Mouse (Mus musculus) spleen, postnatal 14 days (tissue): ENCODE results near the gene Resp18.

Experiments
- DNase-seq, 2 experiments: peaks; one replicate each; pipeline ENCODE4 v3.0.0; 2021 to 2022; ENCODE audit warnings: low spot score in 2 of 2

Resp18 gene

GRCm38 (mm10) chr1:75277195-75278188 is 723 bp downstream of the Resp18 start:
- no peak for DNase-seq

- DNase-seq, result no peak
These were observed 13.9 kb downstream of the Resp18 start, which contains the start of gene Ptprn for GRCm38 (mm10) chr1:75264091-75264880. Gene Ptprn, minus strand, starts transcription at chr1:75264502.

GRCm38 (mm10) chr1:75262969-75263951 is 15.0 kb downstream of the Resp18 start:
- no peak for DNase-seq

- no peak for DNase-seq
These were observed 16.9 kb downstream of the Resp18 start for GRCm38 (mm10) chr1:75261278-75261677.

GRCm38 (mm10) chr1:75255516-75256046 is 22.6 kb downstream of the Resp18 start:
- DNase-seq, result no peak

GRCm38 (mm10) chr1:75254625-75255013 is 23.6 kb downstream of the Resp18 start:
- no peak for DNase-seq

- peak; percentile 77 to 89 for DNase-seq
These were observed 24.2 kb downstream of the Resp18 start for GRCm38 (mm10) chr1:75253849-75254624.

GRCm38 (mm10) chr1:75253029-75253428 is 25.2 kb downstream of the Resp18 start:
- DNase-seq, result no peak

GRCm38 (mm10) chr1:75252308-75252707 is 25.9 kb downstream of the Resp18 start:
- no peak for DNase-seq

- peak; percentile 82 to 88 for DNase-seq
These were observed 26.9 kb downstream of the Resp18 start for GRCm38 (mm10) chr1:75251112-75251970.

GRCm38 (mm10) chr1:75250498-75250897 is 27.7 kb downstream of the Resp18 start:
- no peak for DNase-seq

GRCm38 (mm10) chr1:75248041-75248772 is 30.0 kb downstream of the Resp18 start:
- DNase-seq, result no peak

GRCm38 (mm10) chr1:75247071-75247930 is 30.9 kb downstream of the Resp18 start:
- no peak for DNase-seq

GRCm38 (mm10) chr1:75244836-75245235 is 33.4 kb downstream of the Resp18 start:
- no peak for DNase-seq

GRCm38 (mm10) chr1:75244175-75244826 is 33.9 kb downstream of the Resp18 start:
- DNase-seq, result no peak

- no peak for DNase-seq
These were observed 34.8 kb downstream of the Resp18 start for GRCm38 (mm10) chr1:75243411-75243810.

- DNase-seq, result no peak
These were observed 38.6 kb downstream of the Resp18 start for GRCm38 (mm10) chr1:75239591-75239990.
